Mouse (Mus musculus) lung, adult 2 months (tissue): ENCODE data around the gene Rnf220.

Source experiments
- CTCF ChIP-seq: fragments of 200-500 bp; IDR thresholded peaks from 2 replicates; pipeline ENCODE4 v1.5.1; 2011; ENCODE audit warnings: mild to moderate bottlenecking, low read length, control low read depth; ENCODE audit not compliant: insufficient read depth
- POLR2A ChIP-seq: fragments of 200-500 bp; IDR thresholded peaks from 2 replicates; pipeline ENCODE4 v1.6.1; 2011; ENCODE audit warnings: low read depth, mild to moderate bottlenecking, control low read depth, low read length, borderline replicate concordance; ENCODE audit errors: extremely low read depth

- TF ChIP-seq CTCF (no peak), POLR2A (no peak)
These were observed 157.1 kb downstream of the Rnf220 start for GRCm38 (mm10) chr4:117339796-117340195.
